Mouse (Mus musculus) heart, adult 2 months (tissue): ENCODE data around the gene Zic4.

Source experiments
- CTCF ChIP-seq: fragments of 200-600 bp; IDR thresholded peaks from 2 replicates; pipeline ENCODE4 v1.8.1; 2022; ENCODE audit warnings: antibody characterized with exemption, mild to moderate bottlenecking, moderate library complexity
- EP300 ChIP-seq: fragments of 200-500 bp; IDR thresholded peaks from 2 replicates; pipeline ENCODE4 v1.6.1; 2011; ENCODE audit warnings: low read depth, low read length, control low read depth; ENCODE audit not compliant: insufficient read depth
- POLR2A ChIP-seq: fragments of 200-500 bp; IDR thresholded peaks from 2 replicates; pipeline ENCODE4 v1.6.1; 2011; ENCODE audit warnings: mild to moderate bottlenecking, low read depth, low read length, control low read depth; ENCODE audit not compliant: insufficient read depth

DNA sequence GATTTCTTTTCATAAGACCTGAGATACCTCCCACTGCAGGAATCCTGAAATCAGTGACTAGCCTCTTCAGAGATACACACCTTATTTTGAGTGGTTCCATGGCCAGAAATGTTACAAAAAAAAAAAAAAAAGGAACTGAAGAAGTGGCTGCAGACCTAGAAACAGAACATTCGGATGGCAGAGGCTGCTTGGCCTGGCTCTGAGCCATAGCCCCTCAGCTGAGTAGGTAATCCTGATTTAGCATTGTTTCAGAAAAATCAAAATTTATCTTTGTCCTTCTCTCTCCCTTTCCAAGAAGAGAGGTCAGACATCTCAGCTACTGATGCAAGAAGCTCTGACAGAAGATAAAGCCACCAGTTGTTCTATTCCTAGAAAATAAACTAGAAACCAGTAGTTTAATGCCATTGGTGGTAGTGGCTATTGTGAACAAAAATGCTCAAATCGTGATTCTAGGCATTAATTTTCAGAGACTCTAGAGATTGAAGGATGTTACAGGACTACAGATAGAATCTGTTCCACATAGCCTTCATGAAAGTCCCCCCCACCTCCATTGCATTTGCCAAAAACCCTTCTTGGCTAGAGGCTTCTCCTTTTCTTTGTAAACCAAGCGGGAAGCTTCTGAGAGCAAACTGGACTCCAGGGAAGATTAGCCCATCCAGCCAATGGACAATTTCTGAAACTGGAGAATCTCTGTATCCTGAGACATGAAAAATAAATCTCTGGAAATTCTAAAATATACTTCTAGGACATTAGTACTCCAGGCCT lies 11.8 kb downstream of the Zic4 start:
- no peak for TF ChIP-seq CTCF
- TF ChIP-seq POLR2A: no peak
- no peak for TF ChIP-seq EP300
